Mouse (Mus musculus) common myeloid progenitor, adult 5-6 weeks (primary cell): ENCODE results near the gene Fars2. TPM values are rescaled to one million over a fixed set of nuclear protein-coding genes. Genes with fewer than 3 reads are reported as not detected.

Experiments
- ATAC-seq: replicated peaks from 2 replicates; pipeline ENCODE4 v1.8.0; 2016; ENCODE audit warnings: low read depth, mild to moderate bottlenecking, moderate TSS enrichment, inconsistent platforms; ENCODE audit not compliant: poor library complexity, severe bottlenecking
- total RNA-seq: library from RNA; stranded (forward); fragments of 200-1000, 187-1606 nt; gene quantifications from 2 replicates; pipeline ENCODE4 v1.2.3, GENCODE M21; 2017

The Fars2 gene
- total RNA-seq, 1 experiment from 2014 or later, result 62.3 TPM

DNA sequence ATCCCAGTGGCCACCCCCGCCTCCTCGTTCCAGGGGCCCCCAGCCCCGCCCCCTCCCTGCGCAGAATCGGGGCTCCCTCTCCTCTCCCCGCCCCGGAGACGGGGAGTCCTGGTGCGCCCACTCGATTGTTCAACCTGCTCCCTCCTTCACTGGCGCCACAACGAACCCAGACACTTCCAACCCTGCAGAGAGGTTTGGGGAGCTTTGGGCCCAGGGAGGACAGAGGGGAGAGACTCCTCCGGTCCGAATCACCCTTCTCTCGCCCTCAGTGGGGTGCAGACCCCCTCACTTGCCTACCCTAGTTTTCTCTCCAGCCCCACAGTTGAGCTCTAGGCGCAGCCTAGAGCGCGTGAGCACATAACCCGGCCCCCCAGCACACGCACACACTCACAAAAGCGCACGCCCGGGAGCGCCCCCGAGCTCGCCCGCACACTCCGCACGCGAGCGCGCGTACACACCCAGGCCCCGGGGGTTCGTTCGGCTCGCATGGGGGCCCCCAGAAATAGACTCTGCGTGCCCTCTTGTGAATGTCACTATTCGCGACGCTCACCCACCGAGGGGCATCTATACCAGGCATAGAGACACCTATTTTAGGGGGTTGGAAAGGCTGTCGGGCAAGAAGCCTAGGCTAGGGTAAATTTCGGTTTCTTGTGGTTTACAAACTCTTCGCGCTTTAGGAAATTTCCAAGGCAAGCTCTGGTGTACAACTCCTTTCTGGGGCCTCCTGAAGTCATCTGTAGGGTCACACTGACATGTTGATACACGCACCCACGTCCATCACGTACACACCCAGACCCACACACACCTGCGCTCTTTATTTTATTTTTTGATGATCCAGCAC is 617.7 kb downstream of the Fars2 start, which contains the start of gene Nrn1:
Gene Nrn1, minus strand, starts transcription at position 401 of the 841 bp plus-strand sequence.
- ATAC-seq, result no peak

DNA sequence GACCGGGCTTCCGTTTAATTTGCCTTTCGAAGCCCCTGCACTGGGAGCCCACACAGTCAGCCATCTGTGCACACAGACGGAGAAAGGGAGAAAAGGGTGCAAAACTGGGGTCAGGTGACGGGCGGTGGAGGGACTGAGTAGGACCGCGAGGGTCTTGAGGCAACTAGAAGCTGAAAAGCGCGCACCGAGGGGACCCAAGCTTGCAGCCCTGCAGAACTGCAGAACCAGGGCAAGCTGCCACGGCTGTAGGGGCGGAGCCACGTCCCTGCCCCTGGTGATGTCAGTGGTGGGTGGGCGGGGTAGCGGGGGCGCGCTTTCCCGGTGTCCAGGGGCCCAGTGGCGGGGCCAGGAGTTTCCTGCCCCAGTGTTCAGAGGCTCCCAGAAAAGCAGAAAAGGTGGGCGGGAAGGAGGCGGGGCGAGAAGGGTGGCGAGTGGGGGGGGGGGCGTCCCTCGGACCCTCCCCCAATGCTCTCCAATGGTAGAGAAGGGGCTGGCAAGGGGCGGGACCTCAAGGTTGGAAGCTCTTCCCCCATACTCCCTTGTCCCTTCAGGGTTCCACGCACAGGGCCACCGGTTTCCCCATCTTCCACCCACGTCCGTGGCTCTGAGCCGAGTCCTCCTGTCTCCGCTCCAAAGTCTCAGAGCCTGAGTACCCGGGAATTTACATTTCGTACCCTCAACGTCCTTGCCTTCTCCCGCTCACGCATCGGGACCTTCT is 618.8 kb downstream of the Fars2 start:
- ATAC-seq, result peak; percentile 43

DNA sequence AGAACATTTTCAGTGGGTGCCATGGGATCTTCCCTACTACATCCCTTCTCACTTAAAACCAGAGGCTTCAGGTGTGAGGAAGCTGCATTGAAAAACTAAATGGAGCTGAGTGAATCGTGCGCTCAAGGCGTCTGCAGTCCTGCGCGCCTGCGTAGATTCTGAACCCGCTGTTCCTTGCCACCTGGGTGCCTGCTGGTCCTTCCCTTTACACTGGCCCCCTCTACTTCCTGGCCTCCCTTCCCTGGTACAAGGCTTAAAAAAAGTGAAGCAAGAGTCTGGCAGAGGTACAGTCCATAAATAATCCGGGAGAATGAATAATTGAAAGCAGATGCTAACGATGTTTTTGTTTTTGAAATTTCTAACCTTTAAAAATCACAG is 619.4 kb downstream of the Fars2 start:
- 0 out of 2 replicates have a peak, but pooled peaks have one; percentile 37 for ATAC-seq

GRCm38 (mm10) chr13:36750056-36750455 is 632.8 kb downstream of the Fars2 start:
- ATAC-seq, result no peak

DNA sequence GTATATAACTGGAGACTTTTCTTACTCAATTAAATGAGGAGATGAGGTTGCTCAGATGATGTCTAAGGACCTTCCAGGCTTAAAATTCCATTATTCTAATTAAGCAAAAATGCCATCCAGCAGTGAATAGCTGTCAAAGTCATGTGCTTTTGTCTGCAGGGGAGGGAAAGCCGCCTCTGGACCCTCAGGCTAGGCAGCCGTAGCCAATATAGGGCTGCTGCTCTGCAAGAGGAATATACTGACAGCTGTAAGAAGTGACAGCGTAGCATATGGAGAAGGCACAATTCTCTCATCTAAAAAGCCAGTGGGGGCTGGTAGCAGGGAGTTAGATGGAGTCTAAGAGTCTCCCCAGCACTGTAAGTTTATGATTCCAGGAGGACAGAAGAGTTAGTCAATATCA is 634.6 kb downstream of the Fars2 start:
- ATAC-seq, result no peak

GRCm38 (mm10) chr13:36766801-36767200 is 649.6 kb downstream of the Fars2 start:
- no peak for ATAC-seq

Other genes starting within 250 kb of the Fars2 start
- gene Rpp40, start 211.1 kb upstream of the Fars2 start, total RNA-seq, result 15.9 and 16.5 TPM in 2 replicates
- not detected in 2 replicates for gene Ppp1r3g, start 158.6 kb upstream of the Fars2 start, total RNA-seq
- gene Lyrm4, start 114 bp downstream of the Fars2 start, total RNA-seq, result 16.6 and 18.2 TPM in 2 replicates